Mouse (Mus musculus): ENCODE results near the gene Ccdc9.
A peak's percentile ranks its signal among the peaks of the same experiment; 100 is the strongest.
"Not testable (repeated sequence)": the region's sequence is repeated elsewhere in the genome, so short reads cannot be mapped to it uniquely, and the experiment has no call there.

Gene Ccdc9

GRCm38 (mm10) chr7:16308093-16308492 is 21.5 kb upstream of the Ccdc9 start, which contains the start of gene Bbc3:
Gene Bbc3 (plus strand): TSS chr7:16308393.
- DNase-seq (ENCODE audit: low read depth, low spot score): not testable (repeated sequence)

- not testable (repeated sequence) for DNase-seq (ENCODE audit: low read depth, low spot score)
These were observed 20.5 kb upstream of the Ccdc9 start for GRCm38 (mm10) chr7:16307141-16307540.

GRCm38 (mm10) chr7:16299419-16300035 is 12.9 kb upstream of the Ccdc9 start:
- peak; percentile 82 for DNase-seq (ENCODE audit: low read depth, low spot score)

DNA sequence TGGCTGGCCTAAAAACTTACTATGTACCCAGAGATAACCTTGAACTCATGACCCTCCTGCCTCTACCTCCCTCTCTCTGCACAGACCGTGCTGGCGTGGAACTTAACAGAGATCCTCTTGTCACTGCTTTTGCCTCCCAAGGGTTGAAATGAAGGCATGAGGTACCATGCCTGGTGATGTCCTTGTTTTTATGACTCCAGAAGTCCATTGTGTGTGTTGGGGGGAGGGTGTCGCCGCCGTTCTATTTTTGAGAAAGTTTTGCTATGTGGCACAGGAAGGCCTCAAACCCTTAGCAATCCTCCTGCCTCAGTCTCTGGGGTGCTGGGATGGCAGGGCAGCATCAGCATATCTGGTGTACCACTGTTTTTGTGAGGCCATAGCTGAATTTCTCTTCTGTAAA is 12.3 kb upstream of the Ccdc9 start:
- DNase-seq (ENCODE audit: low read depth, low spot score): no peak

DNA sequence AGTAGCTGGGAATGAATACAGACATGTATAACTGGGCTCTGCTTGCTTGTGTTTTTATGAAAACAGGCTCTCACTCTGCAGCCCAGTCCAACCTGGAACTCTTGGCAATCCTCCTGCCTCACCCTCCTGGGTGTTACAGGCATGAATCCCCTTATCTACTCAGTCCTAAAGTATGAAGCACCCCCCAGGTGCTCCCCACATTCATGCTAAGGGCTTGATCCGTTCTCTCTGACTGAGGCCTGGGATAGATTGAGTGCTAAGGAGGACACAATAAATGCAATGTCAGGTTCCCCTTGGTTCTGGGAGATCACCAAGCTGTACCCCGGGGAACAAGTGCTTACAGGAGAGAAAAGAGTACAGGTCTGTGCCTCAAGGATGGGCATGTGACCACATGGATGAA is 11.0 kb upstream of the Ccdc9 start:
- DNase-seq (ENCODE audit: low read depth, low spot score): no peak

GRCm38 (mm10) chr7:16296766-16297390 is 10.3 kb upstream of the Ccdc9 start:
- peak; percentile 79 for DNase-seq (ENCODE audit: low read depth, low spot score)

DNA sequence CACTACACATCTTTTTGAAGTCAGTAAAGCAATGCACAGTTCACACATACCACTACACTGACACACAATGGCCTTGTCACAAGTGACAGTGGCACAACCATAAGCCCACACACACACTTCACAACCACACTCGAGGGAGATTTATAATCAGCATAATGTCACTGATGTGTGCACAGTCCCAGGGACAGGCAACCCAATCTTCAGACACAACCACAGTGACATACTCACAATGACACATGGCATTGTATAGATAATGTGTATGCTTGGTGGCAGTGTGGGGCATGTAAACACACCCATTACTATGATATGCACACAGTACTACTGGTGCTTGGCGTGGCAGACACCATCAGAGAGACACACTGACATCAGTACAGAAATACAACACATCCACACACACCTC is 9.6 kb upstream of the Ccdc9 start:
- no peak for DNase-seq (ENCODE audit: low read depth, low spot score)

- peak; percentile 68 for DNase-seq (ENCODE audit: low read depth, low spot score)
These were observed 8.8 kb upstream of the Ccdc9 start for GRCm38 (mm10) chr7:16295321-16295900.

GRCm38 (mm10) chr7:16294837-16295236 is 8.2 kb upstream of the Ccdc9 start:
- peak; percentile 94 for DNase-seq (ENCODE audit: low read depth, low spot score)

GRCm38 (mm10) chr7:16294346-16294745 is 7.8 kb upstream of the Ccdc9 start:
- no peak for DNase-seq (ENCODE audit: low read depth, low spot score)

GRCm38 (mm10) chr7:16287791-16288190 is 1.2 kb upstream of the Ccdc9 start:
- no peak for DNase-seq (ENCODE audit: low read depth, low spot score)

- no peak for DNase-seq (ENCODE audit: low read depth, low spot score)
These were observed 421 bp upstream of the Ccdc9 start for GRCm38 (mm10) chr7:16287016-16287415.

DNA sequence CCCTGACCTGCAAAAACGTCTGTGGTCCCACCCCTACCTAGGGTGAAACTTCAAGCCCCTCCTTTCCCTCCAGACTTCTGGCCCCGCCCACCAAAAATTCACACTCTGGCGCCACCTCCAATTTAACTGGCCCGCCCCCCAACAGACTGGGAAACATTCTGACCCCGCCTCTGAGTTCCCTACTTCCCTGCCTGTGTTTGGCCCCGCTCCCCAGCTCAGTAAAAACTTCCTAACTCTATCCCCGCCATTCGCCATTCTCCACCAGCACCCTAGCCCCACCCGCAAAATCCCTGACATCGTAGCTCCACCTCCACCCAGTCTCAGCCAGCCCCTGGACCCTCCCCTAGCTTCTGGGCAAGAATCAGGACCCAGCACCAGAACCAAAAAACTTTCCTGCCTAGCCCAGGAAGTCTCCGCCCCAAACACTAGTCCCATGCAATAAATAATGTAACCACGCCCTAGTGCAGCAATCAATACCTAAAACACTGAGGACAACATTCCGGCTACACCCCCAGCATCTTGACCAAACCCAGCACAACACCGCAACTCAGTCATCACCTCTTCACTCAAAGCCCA is 1.1 kb downstream of the Ccdc9 start:
- peak; percentile 52 for DNase-seq (ENCODE audit: low read depth, low spot score)

DNA sequence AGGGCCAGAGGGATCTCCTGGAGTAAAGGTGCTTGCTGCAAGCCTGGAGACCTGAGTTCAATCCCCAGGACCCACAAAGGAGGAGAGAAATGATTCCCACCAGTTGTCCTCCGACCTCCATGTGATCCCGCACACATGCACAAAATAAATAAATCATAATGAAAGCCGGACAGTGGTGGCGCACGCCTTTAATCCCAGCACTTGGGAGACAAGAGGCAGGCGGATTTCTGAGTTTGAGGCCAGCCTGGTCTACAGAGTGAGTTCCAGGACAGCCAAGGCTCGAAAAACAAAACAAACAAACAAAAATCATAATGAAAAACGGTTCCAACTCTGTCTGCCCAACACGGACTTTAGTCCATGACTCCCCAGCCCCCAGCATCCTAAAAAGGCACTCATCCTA is 1.7 kb downstream of the Ccdc9 start:
- no peak for DNase-seq (ENCODE audit: low read depth, low spot score)

GRCm38 (mm10) chr7:16284001-16284400 is 2.6 kb downstream of the Ccdc9 start:
- no peak for DNase-seq (ENCODE audit: low read depth, low spot score)

GRCm38 (mm10) chr7:16282334-16282733 is 4.3 kb downstream of the Ccdc9 start:
- no peak for DNase-seq (ENCODE audit: low read depth, low spot score)

- no peak for DNase-seq (ENCODE audit: low read depth, low spot score)
These were observed 5.9 kb downstream of the Ccdc9 start for GRCm38 (mm10) chr7:16280721-16281120.

GRCm38 (mm10) chr7:16274922-16275890 is 11.4 kb downstream of the Ccdc9 start:
- no peak for DNase-seq (ENCODE audit: low read depth, low spot score)

- no peak for DNase-seq (ENCODE audit: low read depth, low spot score)
These were observed 12.8 kb downstream of the Ccdc9 start for GRCm38 (mm10) chr7:16273766-16274140.

DNA sequence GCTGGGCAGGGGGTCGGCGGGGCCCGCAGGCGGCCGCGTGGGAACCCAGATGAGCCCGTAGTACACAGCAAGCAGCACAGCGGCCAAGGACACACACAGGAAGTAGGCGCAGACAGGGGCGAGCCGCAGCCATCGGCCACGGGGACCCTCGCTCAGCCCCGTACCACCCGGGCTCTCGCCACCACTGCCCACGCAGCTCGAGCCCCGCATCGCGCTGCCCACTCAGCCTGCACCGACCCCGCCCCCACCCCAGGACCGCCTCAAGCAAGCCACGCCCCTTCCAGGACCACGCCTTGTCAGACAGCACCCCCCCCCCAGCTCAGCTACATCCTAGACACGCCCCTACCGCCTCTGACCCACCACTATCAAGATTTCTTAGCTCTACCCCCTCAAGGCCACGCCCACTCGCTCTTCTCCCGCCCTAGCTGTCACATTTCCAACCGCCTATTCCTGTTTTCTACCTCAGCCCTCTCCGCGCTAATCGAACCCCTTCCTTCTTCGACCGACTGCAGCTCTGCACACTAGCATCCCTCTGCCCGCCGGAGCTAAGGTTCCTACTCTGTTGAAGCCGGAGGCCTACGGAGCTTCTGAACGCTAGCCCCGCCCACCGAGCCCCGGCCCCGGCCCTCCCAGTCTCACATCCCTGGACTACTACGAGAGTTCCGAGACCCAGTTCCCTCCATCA is 13.4 kb downstream of the Ccdc9 start, which contains the start of gene Inafm1:
Inafm1 (minus strand) TSS at position 537 of the 685 bp plus-strand sequence.
- DNase-seq (ENCODE audit: low read depth, low spot score): peak; percentile 91

DNA sequence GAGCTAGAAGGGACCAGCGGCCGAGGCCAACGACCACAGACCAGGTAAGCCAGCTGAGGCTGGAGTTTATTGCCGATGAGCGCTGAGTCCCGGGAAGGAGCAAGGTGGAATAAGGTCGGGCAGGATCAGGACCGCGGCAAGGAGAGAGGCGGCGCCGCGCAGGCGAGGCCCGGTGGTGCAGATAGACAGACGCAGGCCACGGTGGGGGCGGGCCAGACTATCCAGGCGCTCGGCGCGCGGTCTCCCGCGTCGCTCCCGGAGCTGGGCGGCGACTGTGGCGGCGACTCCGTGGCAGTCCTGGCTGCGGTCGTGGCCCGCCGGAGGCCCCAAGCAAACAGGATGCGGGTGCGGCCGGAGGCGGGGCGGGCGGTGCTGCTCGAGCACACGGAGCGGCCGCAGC is 13.9 kb downstream of the Ccdc9 start:
- DNase-seq (ENCODE audit: low read depth, low spot score): peak; percentile 45

Measured in forelimb bud, embryonic 11.5 days (tissue).